Mouse (Mus musculus) retina, postnatal 7 days (tissue): ENCODE results near the gene Whrn.

Experiments
- DNase-seq: peaks from one replicate; pipeline ENCODE4 v3.0.0-alpha.2; 2012; ENCODE audit warnings: low read depth, low spot score

The Whrn gene

GRCm38 (mm10) chr4:63408649-63409048 lies 87.1 kb downstream of the Whrn start:
- DNase-seq = peak; percentile 62

- no peak for DNase-seq
Observed at GRCm38 (mm10) chr4:63408247-63408646, 87.5 kb downstream of the Whrn start.

GRCm38 (mm10) chr4:63405683-63406082 lies 90.1 kb downstream of the Whrn start:
- DNase-seq = no peak

- no peak for DNase-seq
Observed at GRCm38 (mm10) chr4:63405051-63405450, 90.7 kb downstream of the Whrn start.

GRCm38 (mm10) chr4:63404205-63404604 lies 91.6 kb downstream of the Whrn start:
- DNase-seq = no peak

- DNase-seq = no peak
Observed at GRCm38 (mm10) chr4:63403040-63403959, 92.5 kb downstream of the Whrn start, which contains the start of gene Akna. TSS of gene Akna (minus strand) at chr4:63403354.

GRCm38 (mm10) chr4:63402558-63402957 lies 93.2 kb downstream of the Whrn start:
- no peak for DNase-seq

GRCm38 (mm10) chr4:63402056-63402455 lies 93.7 kb downstream of the Whrn start:
- no peak for DNase-seq

GRCm38 (mm10) chr4:63401620-63402019 lies 94.2 kb downstream of the Whrn start:
- DNase-seq = no peak

GRCm38 (mm10) chr4:63400541-63401306 lies 95.1 kb downstream of the Whrn start:
- DNase-seq = no peak

- no peak for DNase-seq
Observed at GRCm38 (mm10) chr4:63399691-63400270, 96.0 kb downstream of the Whrn start.

- no peak for DNase-seq
Observed at GRCm38 (mm10) chr4:63398854-63399609, 96.8 kb downstream of the Whrn start.

- no peak for DNase-seq
Observed at GRCm38 (mm10) chr4:63397981-63398537, 97.7 kb downstream of the Whrn start.

- no peak for DNase-seq
Observed at GRCm38 (mm10) chr4:63391322-63391721, 104.5 kb downstream of the Whrn start.

- no peak for DNase-seq
Observed at GRCm38 (mm10) chr4:63389887-63390528, 105.8 kb downstream of the Whrn start.

GRCm38 (mm10) chr4:63389121-63389886 lies 106.5 kb downstream of the Whrn start:
- DNase-seq = peak; percentile 93

GRCm38 (mm10) chr4:63388029-63388428 lies 107.8 kb downstream of the Whrn start:
- DNase-seq = no peak

GRCm38 (mm10) chr4:63385784-63386183 lies 110.0 kb downstream of the Whrn start:
- no peak for DNase-seq

GRCm38 (mm10) chr4:63385253-63385652 lies 110.5 kb downstream of the Whrn start:
- DNase-seq = no peak

GRCm38 (mm10) chr4:63384262-63384661 lies 111.5 kb downstream of the Whrn start:
- DNase-seq = no peak
